Mouse (Mus musculus): ENCODE measurements around the gene Prep. TPM values are rescaled to one million over a fixed set of nuclear protein-coding genes. Genes with fewer than 3 reads are reported as not detected.
"Not testable (repeated sequence)": the region's sequence is repeated elsewhere in the genome, so short reads cannot be mapped to it uniquely, and the experiment has no call there.

The Prep gene
- polyA plus RNA-seq, 1 experiment: 10.3 TPM

- TF ChIP-seq FLI1 (IDR thresholded peaks at IDR 0.05; ENCODE audit: low read length) (no peak), GATA1 (IDR thresholded peaks at IDR 0.05; ENCODE audit: borderline replicate concordance, low read length) (no peak)
- Histone ChIP-seq H3K27me3 (replicated peaks) (no peaks in the 10 kb centered on the region), H3K4me1 (peaks cover 68% of the 10 kb centered on the region)
Observed at GRCm38 (mm10) chr10:45072339-45072738, 5.3 kb downstream of the Prep start.

GRCm38 (mm10) chr10:45074543-45074942 is 7.5 kb downstream of the Prep start:
- H3K36me3 ChIP-seq (replicated peaks; ENCODE audit: low read length): peaks cover 67% of the 10 kb centered on the region
- TF ChIP-seq FLI1 (IDR thresholded peaks at IDR 0.05; ENCODE audit: low read length): no peak
- TF ChIP-seq GATA1 (IDR thresholded peaks at IDR 0.05; ENCODE audit: borderline replicate concordance, low read length): no peak
- H3K9me3 ChIP-seq: no peaks in the 10 kb centered on the region
- peaks cover 69% of the 10 kb centered on the region for H3K4me1 ChIP-seq
- no peaks in the 10 kb centered on the region for H3K27me3 ChIP-seq (replicated peaks)
- H3K4me3 ChIP-seq (replicated peaks): no peak overlapping the region

More at GRCm38 (mm10) chr10:45072339-45072738, 5.3 kb downstream of the Prep start:
- Histone ChIP-seq H3K4me3 (replicated peaks) (no peak overlapping the region), H3K9me3 (no peaks in the 10 kb centered on the region), H3K36me3 (replicated peaks; ENCODE audit: low read length) (peaks cover 54% of the 10 kb centered on the region)

- H3K36me3 ChIP-seq (replicated peaks; ENCODE audit: low read length): peaks cover 75% of the 10 kb centered on the region
- H3K9me3 ChIP-seq: no peaks in the 10 kb centered on the region
- no peak for TF ChIP-seq FLI1 (IDR thresholded peaks at IDR 0.05; ENCODE audit: low read length)
- no peak for TF ChIP-seq GATA1 (IDR thresholded peaks at IDR 0.05; ENCODE audit: borderline replicate concordance, low read length)
- H3K4me1 ChIP-seq: peaks cover 70% of the 10 kb centered on the region
- H3K27me3 ChIP-seq (replicated peaks): no peaks in the 10 kb centered on the region
- no peak overlapping the region for H3K4me3 ChIP-seq (replicated peaks)
Observed at GRCm38 (mm10) chr10:45075491-45076051, 8.6 kb downstream of the Prep start.

- Histone ChIP-seq H3K4me1 (peaks cover 70% of the 10 kb centered on the region), H3K27me3 (replicated peaks) (no peaks in the 10 kb centered on the region), H3K36me3 (replicated peaks; ENCODE audit: low read length) (peaks cover 68% of the 10 kb centered on the region), H3K4me3 (replicated peaks) (no peak overlapping the region), H3K9me3 (no peaks in the 10 kb centered on the region)
- no peak for TF ChIP-seq GATA1 (IDR thresholded peaks at IDR 0.05; ENCODE audit: borderline replicate concordance, low read length)
- no peak for TF ChIP-seq FLI1 (IDR thresholded peaks at IDR 0.05; ENCODE audit: low read length)
Observed at GRCm38 (mm10) chr10:45076585-45076984, 9.6 kb downstream of the Prep start.

- TF ChIP-seq FLI1 (IDR thresholded peaks at IDR 0.05; ENCODE audit: low read length) (no peak), GATA1 (IDR thresholded peaks at IDR 0.05; ENCODE audit: borderline replicate concordance, low read length) (no peak)
- H3K27me3 ChIP-seq (replicated peaks): no peaks in the 10 kb centered on the region
- H3K9me3 ChIP-seq: no peaks in the 10 kb centered on the region
- no peak overlapping the region for H3K4me3 ChIP-seq (replicated peaks)
- peaks cover 65% of the 10 kb centered on the region for H3K36me3 ChIP-seq (replicated peaks; ENCODE audit: low read length)
- peaks cover 78% of the 10 kb centered on the region for H3K4me1 ChIP-seq
Observed at GRCm38 (mm10) chr10:45077353-45077752, 10.3 kb downstream of the Prep start.

GRCm38 (mm10) chr10:45079756-45080155 is 12.8 kb downstream of the Prep start:
- Histone ChIP-seq H3K4me3 (replicated peaks) (no peak overlapping the region), H3K27me3 (replicated peaks) (no peaks in the 10 kb centered on the region), H3K36me3 (replicated peaks; ENCODE audit: low read length) (peaks cover 43% of the 10 kb centered on the region), H3K9me3 (no peaks in the 10 kb centered on the region), H3K4me1 (peaks cover 93% of the 10 kb centered on the region)
- TF ChIP-seq GATA1 (IDR thresholded peaks at IDR 0.05; ENCODE audit: borderline replicate concordance, low read length) (no peak), FLI1 (IDR thresholded peaks at IDR 0.05; ENCODE audit: low read length) (no peak)

GRCm38 (mm10) chr10:45080490-45080889 is 13.5 kb downstream of the Prep start:
- Histone ChIP-seq H3K9me3 (no peaks in the 10 kb centered on the region), H3K4me1 (peaks cover 95% of the 10 kb centered on the region), H3K27me3 (replicated peaks) (no peaks in the 10 kb centered on the region), H3K4me3 (replicated peaks) (peak overlapping the region; percentile 81), H3K36me3 (replicated peaks; ENCODE audit: low read length) (peaks cover 40% of the 10 kb centered on the region)
- TF ChIP-seq GATA1 (IDR thresholded peaks at IDR 0.05; ENCODE audit: borderline replicate concordance, low read length) (peak; percentile 69; the same call in 1 of the 3 replicates), FLI1 (IDR thresholded peaks at IDR 0.05; ENCODE audit: low read length) (no peak)

GRCm38 (mm10) chr10:45082730-45083129 is 15.7 kb downstream of the Prep start:
- TF ChIP-seq GATA1 (IDR thresholded peaks at IDR 0.05; ENCODE audit: borderline replicate concordance, low read length): no peak
- no peak for TF ChIP-seq FLI1 (IDR thresholded peaks at IDR 0.05; ENCODE audit: low read length)
- Histone ChIP-seq H3K4me1 (peaks cover 95% of the 10 kb centered on the region), H3K36me3 (replicated peaks; ENCODE audit: low read length) (peaks cover 36% of the 10 kb centered on the region)

GRCm38 (mm10) chr10:45084002-45084401 is 17.0 kb downstream of the Prep start:
- H3K9me3 ChIP-seq; H3K4me3 ChIP-seq (replicated peaks); H3K27me3 ChIP-seq (replicated peaks): not testable (repeated sequence)
- H3K4me1 ChIP-seq: peaks cover 85% of the 10 kb centered on the region
- peaks cover 39% of the 10 kb centered on the region for H3K36me3 ChIP-seq (replicated peaks; ENCODE audit: low read length)

More at GRCm38 (mm10) chr10:45082730-45083129, 15.7 kb downstream of the Prep start:
- H3K27me3 ChIP-seq (replicated peaks): no peaks in the 10 kb centered on the region
- peak overlapping the region; percentile 28 for H3K4me3 ChIP-seq (replicated peaks)
- no peaks in the 10 kb centered on the region for H3K9me3 ChIP-seq

GRCm38 (mm10) chr10:45084471-45084870 is 17.5 kb downstream of the Prep start:
- Histone ChIP-seq H3K36me3 (replicated peaks; ENCODE audit: low read length) (peaks cover 41% of the 10 kb centered on the region), H3K27me3 (replicated peaks) (no peaks in the 10 kb centered on the region), H3K9me3 (no peaks in the 10 kb centered on the region), H3K4me3 (replicated peaks) (no peak overlapping the region), H3K4me1 (peaks cover 83% of the 10 kb centered on the region)
- TF ChIP-seq GATA1 (IDR thresholded peaks at IDR 0.05; ENCODE audit: borderline replicate concordance, low read length): no peak
- TF ChIP-seq FLI1 (IDR thresholded peaks at IDR 0.05; ENCODE audit: low read length): no peak

GRCm38 (mm10) chr10:45085315-45085714 is 18.3 kb downstream of the Prep start:
- no peak overlapping the region for H3K4me3 ChIP-seq (replicated peaks)
- no peak for TF ChIP-seq FLI1 (IDR thresholded peaks at IDR 0.05; ENCODE audit: low read length)
- H3K9me3 ChIP-seq: no peaks in the 10 kb centered on the region
- H3K36me3 ChIP-seq (replicated peaks; ENCODE audit: low read length): peaks cover 39% of the 10 kb centered on the region
- H3K4me1 ChIP-seq: peaks cover 81% of the 10 kb centered on the region
- H3K27me3 ChIP-seq (replicated peaks): no peaks in the 10 kb centered on the region

Data from megakaryocyte, embryonic 14.5 days (primary cell).